Mouse (Mus musculus) MEL (cell line): ENCODE results near the gene Cat. TPM values are rescaled to one million over a fixed set of nuclear protein-coding genes. Genes with fewer than 3 reads are reported as not detected.

Experiments used
- DNase-seq: peaks from one replicate; pipeline ENCODE4 v3.0.0; 2011; ENCODE audit warnings: low read depth, low spot score
- H3K27ac ChIP-seq: 2 replicates; pipeline ENCODE4 v1.5.1; 2012; ENCODE audit warnings: low read depth, mild to moderate bottlenecking, control low read depth, low read length, moderate library complexity; ENCODE audit not compliant: control insufficient read depth
- H3K27me3 ChIP-seq, 2 experiments: fragments of 150-350 bp in 1 of 2; sonication (generic) in 1 of 2; 2 replicates each; pipeline ENCODE4 v1.6.1; 2012; ENCODE audit warnings: low read length in 2 of 2, mild to moderate bottlenecking in 2 of 2, improper control_type of control experiment in 1 of 2, moderate library complexity in 1 of 2; ENCODE audit not compliant: insufficient read depth in 2 of 2, control insufficient read depth in 1 of 2
- H3K36me3 ChIP-seq, 2 experiments: 2 replicates each; pipeline ENCODE4 v1.6.1; 2012 to 2014; ENCODE audit warnings: low read length in 2 of 2, improper control_type of control experiment in 1 of 2, inconsistent platforms in 1 of 2, mild to moderate bottlenecking in 1 of 2; ENCODE audit not compliant: insufficient read depth in 2 of 2, control insufficient read depth in 1 of 2
- H3K4me1 ChIP-seq, 2 experiments: fragments of 150-350 bp in 1 of 2; sonication (generic) in 1 of 2; 2 replicates each; pipeline ENCODE4 v1.6.1; 2012; ENCODE audit warnings: low read length in 2 of 2, improper control_type of control experiment in 1 of 2, mild to moderate bottlenecking in 1 of 2; ENCODE audit not compliant: insufficient read depth in 2 of 2, control insufficient read depth in 1 of 2
- H3K4me3 ChIP-seq, 2 experiments: fragments of 150-350 bp in 1 of 2; sonication (generic) in 1 of 2; 2 replicates each; pipeline ENCODE4 v1.5.1; 2012; ENCODE audit warnings: low read depth in 2 of 2, low read length in 2 of 2, mild to moderate bottlenecking in 2 of 2, moderate library complexity in 2 of 2, control low read depth in 1 of 2, improper control_type of control experiment in 1 of 2; ENCODE audit not compliant: control insufficient read depth in 1 of 2, insufficient read depth in 1 of 2
- H3K79me2 ChIP-seq: 2 replicates; pipeline ENCODE4 v1.6.1; 2012; ENCODE audit warnings: mild to moderate bottlenecking, low read length, moderate library complexity; ENCODE audit not compliant: control insufficient read depth, poor library complexity, insufficient read depth
- H3K9ac ChIP-seq: 2 replicates; pipeline ENCODE4 v1.6.1; 2012; ENCODE audit warnings: low read depth, mild to moderate bottlenecking, control low read depth, low read length, moderate library complexity; ENCODE audit not compliant: control insufficient read depth, poor library complexity, severe bottlenecking
- H3K9me3 ChIP-seq: fragments of 150-350 bp; sonication (generic); replicated peaks from 2 replicates; pipeline ENCODE4 v1.6.1; 2012; ENCODE audit warnings: mild to moderate bottlenecking, low read length, improper control_type of control experiment, moderate library complexity; ENCODE audit not compliant: insufficient read depth
- BHLHE40 ChIP-seq: IDR thresholded peaks from 2 replicates; pipeline ENCODE4 v1.6.1; 2012; ENCODE audit warnings: low read depth, mild to moderate bottlenecking, inconsistent platforms, low read length, improper control_type of control experiment, borderline replicate concordance
- CHD2 ChIP-seq: IDR thresholded peaks from 2 replicates; pipeline ENCODE4 v1.6.1; 2011; ENCODE audit warnings: low read length, improper control_type of control experiment
- CTCF ChIP-seq, 3 experiments: IDR thresholded peaks in 2 of 3; conservative IDR thresholded peaks in 1 of 3; 2 replicates each; pipeline ENCODE4 v1.5.1; 2011 to 2012; ENCODE audit warnings: low read length in 3 of 3, low read depth in 2 of 3, mild to moderate bottlenecking in 2 of 3, improper control_type of control experiment in 1 of 3, inconsistent platforms in 1 of 3, mixed read lengths in 1 of 3, moderate library complexity in 1 of 3; ENCODE audit not compliant: control insufficient read depth in 1 of 3, insufficient read depth in 1 of 3, poor library complexity in 1 of 3, severe bottlenecking in 1 of 3
- EP300 ChIP-seq, 2 experiments: IDR thresholded peaks; 2 replicates each; pipeline ENCODE4 v1.6.1; 2011; ENCODE audit warnings: improper control_type of control experiment in 2 of 2, low read length in 2 of 2, low read depth in 1 of 2, mild to moderate bottlenecking in 1 of 2
- GABPA ChIP-seq: IDR thresholded peaks from 2 replicates; pipeline ENCODE4 v1.6.1; 2012; ENCODE audit warnings: low read depth, mild to moderate bottlenecking, inconsistent platforms, low read length, improper control_type of control experiment, moderate library complexity
- GATA1 ChIP-seq: IDR thresholded peaks from 2 replicates; pipeline ENCODE4 v1.6.1; 2011; ENCODE audit warnings: low read depth, low read length, improper control_type of control experiment
- KAT2A ChIP-seq: conservative IDR thresholded peaks from 2 replicates; pipeline ENCODE4 v1.6.1; 2012; ENCODE audit warnings: low read depth, low read length, improper control_type of control experiment, inconsistent platforms
- MAFK ChIP-seq: IDR thresholded peaks from 2 replicates; pipeline ENCODE4 v1.6.1; 2011; ENCODE audit warnings: low read depth, mild to moderate bottlenecking, low read length, improper control_type of control experiment, borderline replicate concordance
- MAX ChIP-seq: IDR thresholded peaks from 2 replicates; pipeline ENCODE4 v1.6.1; 2011; ENCODE audit warnings: low read length, improper control_type of control experiment
- MAZ ChIP-seq: IDR thresholded peaks from 2 replicates; pipeline ENCODE4 v1.6.1; 2012; ENCODE audit warnings: low read depth, mild to moderate bottlenecking, inconsistent platforms, low read length, improper control_type of control experiment
- MEF2A ChIP-seq: IDR thresholded peaks from 2 replicates; pipeline ENCODE4 v1.6.1; 2014; ENCODE audit warnings: low read depth, mild to moderate bottlenecking, inconsistent platforms, low read length, improper control_type of control experiment; ENCODE audit not compliant: poor library complexity, insufficient replicate concordance, severe bottlenecking; ENCODE audit errors: extremely low read depth
- MXI1 ChIP-seq: IDR thresholded peaks from 2 replicates; pipeline ENCODE4 v1.6.1; 2011; ENCODE audit warnings: mild to moderate bottlenecking, low read depth, low read length, improper control_type of control experiment
- MYB ChIP-seq: IDR thresholded peaks from 2 replicates; pipeline ENCODE4 v1.6.1; 2011; ENCODE audit warnings: mild to moderate bottlenecking, low read depth, low read length, improper control_type of control experiment
- NELFE ChIP-seq: IDR thresholded peaks from 2 replicates; pipeline ENCODE4 v1.6.1; 2011; ENCODE audit warnings: low read depth, low read length, improper control_type of control experiment
- POLR2AphosphoS2 ChIP-seq: IDR thresholded peaks from 2 replicates; pipeline ENCODE4 v1.6.1; 2011; ENCODE audit warnings: low read length, improper control_type of control experiment
- RAD21 ChIP-seq: IDR thresholded peaks from 2 replicates; pipeline ENCODE4 v1.6.1; 2011; ENCODE audit warnings: mild to moderate bottlenecking, low read depth, low read length, improper control_type of control experiment
- SIN3A ChIP-seq: IDR thresholded peaks from 2 replicates; pipeline ENCODE4 v1.6.1; 2012; ENCODE audit warnings: low read length, improper control_type of control experiment, inconsistent platforms
- UBTF ChIP-seq: IDR thresholded peaks from 2 replicates; pipeline ENCODE4 v1.6.1; 2012; ENCODE audit warnings: low read depth, mild to moderate bottlenecking, inconsistent platforms, low read length, improper control_type of control experiment, moderate library complexity, borderline replicate concordance; ENCODE audit not compliant: insufficient read depth
- USF1 ChIP-seq: IDR thresholded peaks from 2 replicates; pipeline ENCODE4 v1.6.1; 2014; ENCODE audit warnings: low read depth, mild to moderate bottlenecking, inconsistent platforms, low read length, improper control_type of control experiment, moderate library complexity
- USF2 ChIP-seq, 2 experiments: IDR thresholded peaks; 2 replicates each; pipeline ENCODE4 v1.6.1; 2011 to 2012; ENCODE audit warnings: improper control_type of control experiment in 2 of 2, low read length in 2 of 2, borderline replicate concordance in 1 of 2, inconsistent platforms in 1 of 2, low read depth in 1 of 2, mild to moderate bottlenecking in 1 of 2; ENCODE audit not compliant: insufficient read depth in 1 of 2
- ZC3H11A ChIP-seq: IDR thresholded peaks from 2 replicates; pipeline ENCODE4 v1.6.1; 2012; ENCODE audit warnings: low read depth, mild to moderate bottlenecking, inconsistent platforms, low read length, improper control_type of control experiment
- ZMIZ1 ChIP-seq: IDR thresholded peaks from 2 replicates; pipeline ENCODE4 v1.6.1; 2012; ENCODE audit warnings: low read depth, mild to moderate bottlenecking, inconsistent platforms, low read length, improper control_type of control experiment, moderate library complexity
- ZNF384 ChIP-seq: IDR thresholded peaks from 2 replicates; pipeline ENCODE4 v1.6.1; 2012; ENCODE audit warnings: low read depth, mild to moderate bottlenecking, inconsistent platforms, low read length, improper control_type of control experiment
- polyA plus RNA-seq, 2 experiments: library from polyadenylated mRNA; stranded (reverse) in 1 of 2; unstranded in 1 of 2; fragments of >175 nt in 1 of 2; fragments of >200 nt in 1 of 2; gene quantifications; 2 replicates each; pipeline versions ENCODE4 v1.2.1 to v1.2.4; 2012; ENCODE audit warnings: low replicate concordance in 2 of 2, low read depth in 1 of 2; ENCODE audit not compliant: insufficient read length in 2 of 2, insufficient read depth in 1 of 2, missing spikeins in 1 of 2
- total RNA-seq: library from RNA; depleted of rRNA; stranded (reverse); fragments of 300-350 nt; gene quantifications from 2 replicates; pipeline ENCODE4 v1.2.3, GENCODE M21; 2012

Gene Cat
- total and polyA plus RNA-seq, 3 experiments = 36.4 to 82.0 (median 74.3) TPM

DNA sequence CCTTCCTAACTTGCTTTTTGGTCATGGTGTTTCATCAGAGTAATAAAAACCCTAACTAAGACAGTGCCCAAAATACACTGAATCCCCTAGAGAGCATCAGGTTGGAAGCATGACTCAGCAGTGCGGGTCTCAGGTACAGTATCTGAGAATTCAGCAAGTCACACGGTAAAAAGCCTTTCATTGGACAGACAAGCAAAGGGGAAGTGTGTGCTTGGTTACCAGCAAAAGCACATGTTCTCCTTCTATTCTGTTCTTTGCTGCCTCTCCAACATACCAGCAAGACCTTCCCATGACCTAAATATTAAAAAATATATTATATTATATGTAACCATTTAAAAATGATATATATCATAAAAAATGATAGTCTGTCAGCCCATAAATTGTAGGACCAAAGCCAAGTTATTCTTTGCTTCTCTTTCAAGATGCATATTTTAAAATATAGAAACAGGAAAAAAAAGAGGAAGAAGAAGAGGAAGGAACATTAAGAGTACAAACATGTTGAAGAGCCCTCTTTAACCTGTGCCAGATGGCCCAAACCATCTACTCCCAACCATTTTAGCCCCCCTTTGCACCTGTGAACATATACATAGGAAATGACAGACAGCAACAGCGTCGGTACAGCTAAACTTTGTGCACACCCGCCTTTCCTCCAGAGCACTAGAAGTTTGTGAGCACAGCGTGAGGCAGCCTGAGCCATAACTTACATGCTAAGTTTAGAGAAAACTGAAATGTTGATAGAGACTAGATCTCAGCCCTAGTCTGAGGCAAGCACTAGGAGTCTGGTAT is 10.9 kb upstream of the Cat start (continued):
- TF ChIP-seq BHLHE40 (no peak), CTCF (IDR thresholded peaks at IDR 0.05 in 2 of 3, conservative IDR thresholded peaks at IDR 0.05 in 1 of 3; ENCODE audit: control insufficient read depth in 1 of 3, insufficient read depth in 1 of 3, low read depth in 2 of 3, low read length in 3 of 3, poor library complexity in 1 of 3, severe bottlenecking in 1 of 3) (no peak), MXI1 (peak; percentile 87; the same call in 1 of the 2 replicates), ZNF384 (peak; percentile 16; the same call in 1 of the 2 replicates), ZC3H11A (no peak), EP300 (IDR thresholded peaks at IDR 0.05; ENCODE audit: low read depth in 1 of 2, low read length in 2 of 2) (no peak), MYB (no peak)
- TF ChIP-seq, all 39 proteins: peak for 9

DNA sequence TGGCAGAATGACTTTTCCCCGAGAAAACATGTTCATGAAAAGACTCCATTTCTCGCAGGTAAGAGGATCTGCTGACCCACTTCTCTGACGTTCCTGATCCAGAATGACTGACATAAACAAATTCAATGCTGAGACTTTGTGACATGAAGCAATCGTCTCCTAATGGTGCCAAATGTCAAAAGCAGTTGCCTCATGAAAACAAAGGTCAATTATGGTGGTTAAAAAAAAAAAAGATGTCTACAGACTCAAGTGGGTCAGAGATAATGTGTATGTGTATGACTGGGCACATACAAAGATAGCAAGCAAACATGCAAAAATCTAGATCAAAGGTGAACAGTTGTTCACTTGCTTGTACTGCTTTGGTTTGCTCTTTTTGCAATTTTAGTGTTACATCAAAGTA is 8.9 kb upstream of the Cat start:
- H3K27me3 ChIP-seq = no peaks in the 10 kb centered on the region
- H3K27ac ChIP-seq = no peak overlapping the region
- H3K9me3 ChIP-seq = no peaks in the 10 kb centered on the region
- TF ChIP-seq SIN3A (no peak), NELFE (no peak), ZNF384 (peak; percentile 45)
- peaks cover 7 to 22% of the 10 kb centered on the region in 2 experiments for H3K4me1 ChIP-seq
- peaks cover 0 to 8% of the 10 kb centered on the region in 2 experiments; a peak in 2 of 4 replicates for H3K36me3 ChIP-seq
- H3K9ac ChIP-seq = no peak overlapping the region
- no peak overlapping the region for H3K4me3 ChIP-seq
- no peak for DNase-seq
- H3K79me2 ChIP-seq = no peaks in the 10 kb centered on the region

DNA sequence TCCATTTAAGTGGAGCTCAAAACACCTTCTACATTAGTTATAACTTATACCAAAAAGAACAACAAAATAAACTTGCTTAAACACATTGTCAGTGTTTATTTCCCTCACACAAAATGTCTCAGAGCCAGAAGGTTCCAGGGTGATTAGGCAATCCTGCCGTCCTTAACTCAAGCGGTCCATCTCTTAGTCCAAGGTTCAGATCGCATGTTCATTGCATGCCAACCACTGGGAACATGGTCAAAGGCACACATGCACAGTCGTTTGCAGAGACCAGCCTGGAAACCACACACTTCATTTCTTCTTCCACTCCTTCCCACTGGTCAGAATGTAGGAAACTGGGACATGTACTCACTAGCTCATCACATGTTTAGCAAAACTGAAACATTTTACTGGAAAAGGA is 7.6 kb upstream of the Cat start:
- no peak for DNase-seq
- no peaks in the 10 kb centered on the region for H3K79me2 ChIP-seq
- H3K27ac ChIP-seq = no peak overlapping the region
- H3K9ac ChIP-seq = no peak overlapping the region
- TF ChIP-seq MAFK (no peak), MEF2A (no peak), CHD2 (no peak), GABPA (no peak), RAD21 (no peak), SIN3A (no peak), GATA1 (no peak), MAZ (no peak), UBTF (no peak), BHLHE40 (no peak), MAX (no peak), NELFE (no peak), POLR2AphosphoS2 (no peak), USF1 (no peak), KAT2A (no peak), USF2 (IDR thresholded peaks at IDR 0.05; ENCODE audit: borderline replicate concordance in 1 of 2, insufficient read depth in 1 of 2, low read depth in 1 of 2, low read length in 2 of 2) (no peak), ZC3H11A (no peak), ZMIZ1 (no peak), ZNF384 (no peak)
- TF ChIP-seq, all 39 proteins: peak for 0
- H3K4me3 ChIP-seq = no peak overlapping the region
- H3K27me3 ChIP-seq = no peaks in the 10 kb centered on the region
- H3K4me1 ChIP-seq = peaks cover 14 to 26% of the 10 kb centered on the region in 2 experiments
- H3K9me3 ChIP-seq = no peaks in the 10 kb centered on the region
- H3K36me3 ChIP-seq = peaks cover 0 to 14% of the 10 kb centered on the region in 2 experiments; a peak in 2 of 4 replicates
